Mouse (Mus musculus): Measurements from ENCODE around the gene Gpr33. TPM values are rescaled to one million over a fixed set of nuclear protein-coding genes. Genes with fewer than 3 reads are reported as not detected.
A peak's percentile ranks its signal among the peaks of the same experiment; 100 is the strongest.

The Gpr33 gene
- total RNA-seq, 4 experiments from 2014 or later = not detected

- peak; percentile 12 to 54 for DNase-seq (ENCODE audit: low spot score in 2 of 2)
These were observed 42.0 kb downstream of the Gpr33 start for GRCm38 (mm10) chr12:51985826-51986225.

DNA sequence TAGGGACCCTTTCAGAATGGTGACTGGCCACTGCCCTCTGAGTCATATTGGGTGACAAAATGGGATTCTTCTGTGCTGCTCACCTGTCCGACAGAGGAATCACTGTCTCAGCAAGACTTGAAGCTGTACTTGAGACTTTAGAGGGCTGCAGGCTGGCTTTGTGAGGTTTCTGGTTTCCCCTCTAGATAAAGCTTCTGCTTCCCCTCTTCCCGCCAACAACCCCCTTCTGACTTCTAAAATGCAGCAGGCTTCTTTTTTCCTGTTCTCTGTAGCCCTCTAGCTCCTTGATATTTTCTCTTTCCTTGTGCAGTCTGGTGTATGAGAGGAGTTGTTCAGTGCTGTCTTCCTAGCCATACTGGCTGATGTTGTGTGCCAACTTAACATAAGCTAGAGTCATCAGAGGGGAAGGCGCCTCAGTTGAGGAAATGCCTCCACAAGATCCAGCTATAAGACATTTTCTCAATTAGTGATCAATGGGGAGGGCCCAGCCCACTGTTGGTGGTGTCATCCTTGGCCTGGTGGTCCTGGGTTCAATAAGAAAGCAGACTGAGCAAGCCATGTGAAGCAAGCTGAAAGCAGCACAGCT is 42.6 kb downstream of the Gpr33 start:
- no peak for DNase-seq (ENCODE audit: low spot score in 2 of 2)

GRCm38 (mm10) chr12:51983625-51984024 is 44.2 kb downstream of the Gpr33 start:
- DNase-seq (ENCODE audit: low spot score in 2 of 2) = no peak

- no peak for DNase-seq (ENCODE audit: low spot score in 2 of 2)
These were observed 51.3 kb downstream of the Gpr33 start for GRCm38 (mm10) chr12:51976531-51976930.

DNA sequence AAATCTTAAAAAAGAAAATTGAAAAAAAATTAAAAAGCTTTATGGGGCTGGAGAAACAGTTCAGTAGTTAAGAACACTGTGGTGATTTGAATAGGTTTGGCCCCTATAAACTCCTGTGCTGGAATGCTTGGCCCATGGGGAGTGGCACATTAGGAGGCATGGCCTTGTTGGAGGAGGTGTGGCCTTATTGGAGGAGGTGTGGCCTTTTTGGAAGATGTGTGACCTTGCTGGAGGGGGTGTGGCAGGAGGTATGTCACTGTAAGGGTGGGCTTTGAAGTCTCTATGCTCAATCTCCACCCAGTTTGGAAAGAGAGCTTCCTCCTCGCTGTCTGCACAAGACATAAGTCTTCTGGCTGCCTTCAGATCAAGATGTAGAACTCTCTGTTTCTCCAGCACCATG is 53.5 kb downstream of the Gpr33 start:
- DNase-seq (ENCODE audit: low spot score in 2 of 2) = no peak

Other genes starting within 250 kb of the Gpr33 start
- 10 to 100 TPM; 90.1 to 99.0 (median 95.5) TPM for gene Hectd1, start 198.5 kb downstream of the Gpr33 start, total RNA-seq (2022)
- gene Heatr5a, start 56.7 kb downstream of the Gpr33 start, total RNA-seq (2022) = 10 to 100 TPM; 20.6 to 24.8 (median 23.0) TPM
- gene Dtd2, start 21.6 kb downstream of the Gpr33 start, total RNA-seq (2022) = 1 to 10 TPM; 3.7 to 6.1 (median 4.5) TPM
- 1 to 10 TPM; 4.8 to 5.2 (median 5.1) TPM for gene Nubpl, start 69.7 kb upstream of the Gpr33 start, total RNA-seq (2022)